Mouse (Mus musculus): ENCODE data around the gene Gsta3.
A peak's percentile ranks its signal among the peaks of the same experiment; 100 is the strongest.

- TF ChIP-seq CTCF (IDR thresholded peaks at IDR 0.05; ENCODE audit: low read depth) (no peak), EP300 (IDR thresholded peaks at IDR 0.05; ENCODE audit: low read depth) (peak; percentile 65; the same call in 1 of the 2 replicates)
Observed at GRCm38 (mm10) chr1:21239911-21240898, at the start of gene Gsta3.

Measured in liver, postnatal 0 days (tissue).